Mouse (Mus musculus) bone marrow macrophage, adult 2 months (primary cell): ENCODE results near the gene Dnah2.

Experiments
- CTCF ChIP-seq: IDR thresholded peaks from 2 replicates; pipeline ENCODE4 v1.5.1; 2012; ENCODE audit warnings: low read depth, mild to moderate bottlenecking, low read length, moderate library complexity
- POLR2A ChIP-seq: IDR thresholded peaks from 2 replicates; pipeline ENCODE4 v1.6.1; 2012; ENCODE audit warnings: mild to moderate bottlenecking, low read depth, low read length, borderline replicate concordance

GRCm38 (mm10) chr11:69592799-69593198, 43.9 kb upstream of the Dnah2 start:
- TF ChIP-seq CTCF = no peak
- no peak for TF ChIP-seq POLR2A
